Mouse (Mus musculus): Measurements from ENCODE around the gene Wrnip1.

DNA sequence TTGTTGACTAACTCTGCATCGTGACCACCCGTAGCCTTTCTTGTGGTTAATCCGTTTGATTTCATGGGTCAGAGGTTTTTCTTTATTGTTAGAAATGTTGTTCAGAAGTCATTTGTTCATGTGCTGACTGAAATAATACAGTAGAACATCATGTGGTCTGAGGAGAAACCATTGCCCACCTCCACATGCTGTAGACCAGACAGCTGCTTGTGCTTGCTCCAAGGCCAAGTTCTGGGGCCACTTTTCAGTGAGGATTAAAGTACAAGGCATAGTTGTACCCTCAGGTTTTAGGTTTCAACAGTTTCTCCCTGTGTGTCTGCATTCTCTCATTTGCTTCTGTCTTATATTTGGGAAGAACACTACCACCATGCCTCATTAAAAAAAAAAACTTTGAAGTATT is 5.8 kb downstream of the Wrnip1 start:
- TF ChIP-seq CTCF (conservative IDR thresholded peaks at IDR 0.05; ENCODE audit: low read length): no peak
- no peak for TF ChIP-seq POU5F1 (IDR thresholded peaks at IDR 0.05; ENCODE audit: borderline replicate concordance, low read length)
- no peak for TF ChIP-seq NANOG (IDR thresholded peaks at IDR 0.05; ENCODE audit: borderline replicate concordance, low read length)

Measured in E14TG2a.4 (cell line).